Mouse (Mus musculus) naive thymus-derived CD4-positive, alpha-beta T cell, adult 2 months (primary cell): Measurements from ENCODE around the gene Ulk3.

ENCODE experiments used
- DNase-seq: peaks from one replicate; pipeline ENCODE4 v3.0.0-alpha.2; 2011; ENCODE audit warnings: low read depth

Ulk3 gene

DNA sequence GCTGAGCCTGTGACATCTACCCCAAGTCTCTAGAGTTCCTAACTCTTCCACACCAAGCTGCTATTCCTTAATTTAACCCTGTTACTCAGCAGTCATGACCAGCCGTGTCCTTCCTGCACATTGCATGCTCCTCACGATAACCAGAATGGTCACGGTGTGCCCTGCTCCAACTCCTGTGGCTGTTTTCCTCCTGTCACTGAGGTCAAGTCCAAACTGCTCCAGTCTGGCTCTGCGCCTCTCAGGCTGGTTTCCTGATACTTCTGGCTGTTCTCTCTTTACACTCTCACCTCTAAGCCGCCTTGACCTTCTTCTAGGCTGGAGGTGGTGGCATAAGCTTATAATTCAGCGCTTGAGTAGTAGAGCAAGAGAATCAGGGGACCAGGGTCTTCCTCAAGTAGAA is 20.8 kb upstream of the Ulk3 start:
- DNase-seq = no peak

DNA sequence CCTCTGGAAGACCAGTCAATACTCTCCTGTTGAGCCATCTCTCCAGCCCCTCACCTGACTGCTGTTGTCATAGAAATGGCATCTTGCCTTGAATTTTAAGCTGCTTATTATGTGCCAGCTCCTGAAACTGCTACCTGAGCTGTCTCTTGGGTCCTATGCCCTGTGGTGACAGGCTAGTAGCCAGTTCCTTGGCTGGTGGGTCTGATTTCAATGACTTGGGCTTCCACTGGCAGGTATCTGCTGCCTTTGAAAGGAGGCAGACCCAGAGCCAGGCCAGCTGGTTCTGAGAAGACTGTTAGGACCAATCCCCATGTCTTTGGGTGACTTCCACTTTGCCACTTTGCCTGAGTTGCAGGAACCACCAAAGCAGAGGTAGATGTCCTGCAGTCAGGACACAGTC is 14.9 kb upstream of the Ulk3 start:
- DNase-seq = no peak

DNA sequence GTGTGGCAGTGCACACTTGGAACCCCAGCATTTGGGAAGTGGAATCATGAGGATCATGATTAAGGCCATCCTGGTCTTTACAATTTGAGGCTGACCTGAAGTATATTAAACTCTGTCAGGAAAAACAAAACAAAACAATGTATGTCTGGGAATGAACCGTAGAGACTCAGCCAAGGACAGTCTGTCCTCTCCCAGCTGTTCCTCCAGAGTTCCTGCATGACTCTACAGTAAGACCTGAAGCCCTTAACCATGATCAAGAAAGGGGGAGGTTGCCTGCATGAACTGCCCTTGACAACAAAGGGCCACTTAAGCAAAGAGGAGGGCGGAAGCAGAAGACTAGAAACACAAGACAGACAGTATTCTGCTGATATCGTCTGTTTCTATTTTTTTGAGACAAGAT is 13.7 kb upstream of the Ulk3 start:
- no peak for DNase-seq

DNA sequence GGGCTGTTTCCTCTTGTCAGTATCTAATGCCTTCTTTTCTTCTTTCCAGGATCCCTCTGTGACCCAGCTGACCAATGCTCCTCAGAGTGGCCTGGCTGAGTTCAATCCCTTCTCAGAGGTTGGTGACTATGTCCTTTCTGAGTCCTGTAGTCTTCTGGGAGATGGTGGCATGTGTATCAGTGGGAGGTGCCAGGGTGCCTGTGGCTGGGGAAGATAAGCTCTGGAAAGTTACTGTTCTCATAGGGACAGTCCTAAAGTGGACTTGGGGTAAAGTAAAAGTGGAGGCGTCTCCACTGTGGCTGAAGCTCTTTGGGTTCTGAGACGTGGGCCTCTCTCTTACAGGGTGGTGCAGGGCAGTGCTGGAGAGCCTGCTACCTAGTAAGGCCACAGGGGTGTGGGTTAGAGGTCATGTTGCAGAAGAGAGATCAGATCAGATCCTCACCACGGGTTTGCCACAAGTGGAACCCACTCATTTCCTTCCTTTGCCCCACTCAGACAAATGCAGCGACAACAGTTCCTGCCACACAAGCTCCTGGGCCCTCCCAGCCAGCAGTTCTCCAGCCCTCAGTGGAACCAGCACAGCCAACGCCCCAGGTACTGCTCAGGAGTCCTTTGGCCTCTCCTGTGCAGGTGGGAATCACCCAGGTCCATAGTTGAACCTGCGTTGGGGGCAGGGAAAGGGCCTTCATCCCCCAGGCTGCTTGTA is 12.0 kb upstream of the Ulk3 start:
- DNase-seq = no peak

DNA sequence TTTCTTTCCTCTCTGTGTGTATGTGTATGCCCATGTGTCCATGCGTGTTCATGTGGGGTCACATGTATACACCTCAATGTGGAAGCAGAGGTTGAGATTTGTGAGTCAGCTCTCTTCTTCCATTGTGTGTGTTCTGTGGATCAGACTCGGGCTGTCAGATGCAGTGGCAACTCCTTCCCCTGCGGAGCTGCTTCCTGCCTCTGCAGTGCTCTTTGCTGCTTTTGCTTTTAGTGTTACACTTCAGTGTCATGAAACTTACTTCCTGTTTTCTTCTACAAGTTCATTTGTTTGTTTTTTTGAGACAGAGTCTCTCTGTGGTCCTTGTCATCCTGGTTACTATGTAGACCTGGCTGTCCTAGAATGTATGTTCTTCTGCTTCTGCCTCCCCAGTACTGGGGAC is 4.3 kb upstream of the Ulk3 start:
- no peak for DNase-seq

DNA sequence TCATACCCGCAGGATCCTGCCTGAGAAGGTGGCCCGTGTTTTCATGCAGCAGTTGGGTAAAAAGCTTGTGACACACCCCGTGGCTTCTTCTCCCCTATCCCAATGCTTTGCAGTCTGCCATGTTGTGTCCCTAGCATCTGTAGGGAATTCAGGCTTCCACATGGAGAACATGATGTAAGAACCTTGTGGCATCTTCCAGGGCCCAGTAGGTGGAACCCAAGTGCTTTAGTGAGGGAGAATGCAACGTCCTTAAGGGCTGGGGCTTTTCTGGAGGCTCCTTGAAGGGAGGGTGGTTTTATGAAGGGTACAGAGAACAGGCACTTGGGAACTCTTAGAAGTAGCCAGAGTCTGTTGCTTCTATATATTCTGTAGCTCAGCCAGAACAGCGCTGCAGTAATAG is 1.5 kb downstream of the Ulk3 start:
- DNase-seq = no peak

DNA sequence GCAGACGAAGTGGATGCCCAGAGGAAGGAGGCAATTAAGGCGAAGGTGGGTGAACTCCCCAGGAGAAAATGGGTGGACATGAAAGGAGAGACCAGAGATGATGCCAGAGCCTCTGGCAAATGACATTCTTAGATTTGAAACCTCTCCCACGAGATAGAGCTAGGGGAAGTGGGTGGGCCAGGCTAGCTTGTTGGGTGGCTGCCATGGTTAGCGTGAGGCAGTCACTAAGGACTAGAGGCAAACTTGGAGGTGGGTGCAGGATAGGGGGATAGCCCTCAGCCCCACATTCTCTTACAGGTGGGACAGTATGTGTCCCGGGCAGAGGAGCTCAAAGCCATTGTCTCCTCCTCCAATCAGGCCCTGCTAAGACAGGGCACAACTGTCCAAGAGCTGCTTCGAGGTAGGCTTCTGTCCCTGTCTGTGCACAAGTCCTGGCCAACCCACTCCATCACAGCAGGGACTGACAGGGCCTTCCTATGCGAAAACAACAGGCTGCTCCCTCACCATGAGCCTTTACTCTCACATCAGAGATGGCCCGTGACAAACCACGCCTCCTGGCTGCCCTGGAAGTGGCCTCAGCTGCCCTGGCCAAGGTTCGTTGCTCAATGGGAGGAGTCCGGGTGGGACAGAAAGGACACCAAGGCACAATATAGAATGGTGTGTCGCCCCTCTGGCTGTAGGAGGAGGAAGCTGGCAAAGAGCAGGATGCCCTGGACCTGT is 4.4 kb downstream of the Ulk3 start:
- no peak for DNase-seq

DNA sequence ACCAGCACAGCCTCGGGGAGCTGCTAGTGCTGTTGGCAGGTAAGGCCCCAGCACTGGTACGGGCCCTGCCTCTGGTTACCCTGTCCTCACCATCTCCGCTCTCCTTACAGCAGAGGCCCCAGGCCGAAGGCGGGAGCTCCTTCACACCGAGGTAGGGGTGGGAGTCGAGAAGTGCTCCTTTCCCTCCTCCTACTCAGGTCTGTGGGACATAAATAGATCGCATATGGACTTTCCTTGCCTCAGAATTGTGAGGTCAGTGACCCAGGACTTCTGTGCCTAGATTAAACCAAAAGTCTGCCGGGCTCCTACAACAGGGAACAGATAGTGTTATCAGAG is 4.9 kb downstream of the Ulk3 start:
- no peak for DNase-seq

DNA sequence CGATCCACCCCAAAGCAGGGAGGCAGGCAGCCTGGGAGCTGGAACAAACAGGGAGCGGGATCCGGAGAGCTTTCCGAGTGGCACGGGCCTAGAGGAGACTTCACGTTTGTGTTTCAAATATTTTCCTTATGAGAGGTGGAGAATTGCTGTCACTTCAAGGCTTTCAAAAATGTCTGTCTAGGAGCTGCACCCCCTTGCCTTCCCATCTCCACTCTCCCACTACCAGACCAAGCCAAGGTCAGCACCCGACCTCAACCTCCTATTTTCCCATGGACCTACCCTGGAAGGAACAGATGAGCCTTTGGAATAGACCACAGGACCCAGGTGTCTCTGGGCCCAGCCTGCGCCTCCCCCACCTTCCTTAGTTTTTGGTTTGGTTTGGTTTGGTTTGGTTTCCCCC is 8.0 kb downstream of the Ulk3 start:
- DNase-seq = no peak

DNA sequence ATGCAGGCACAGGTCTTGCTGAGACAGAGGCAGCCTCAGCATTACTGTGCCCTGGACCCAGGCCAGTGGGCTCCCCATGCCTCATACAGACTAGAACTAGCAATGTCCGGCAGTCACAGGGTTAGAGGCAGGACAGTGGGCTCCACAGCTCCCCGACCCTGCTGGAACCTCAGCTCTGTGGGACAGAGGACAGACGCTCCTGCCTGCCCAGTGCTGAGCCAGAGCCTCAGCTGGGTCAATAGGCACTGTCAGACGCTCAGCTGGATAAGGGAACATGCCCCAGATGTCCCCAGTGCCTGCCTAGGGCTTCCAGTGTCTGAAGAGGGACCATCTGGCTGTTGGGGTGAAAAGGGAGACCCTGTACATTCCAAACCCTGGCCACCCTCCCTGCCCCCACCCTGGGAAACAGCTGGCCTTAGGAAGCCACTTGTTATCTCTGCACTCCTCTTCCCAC is 8.7 kb downstream of the Ulk3 start:
- no peak for DNase-seq

DNA sequence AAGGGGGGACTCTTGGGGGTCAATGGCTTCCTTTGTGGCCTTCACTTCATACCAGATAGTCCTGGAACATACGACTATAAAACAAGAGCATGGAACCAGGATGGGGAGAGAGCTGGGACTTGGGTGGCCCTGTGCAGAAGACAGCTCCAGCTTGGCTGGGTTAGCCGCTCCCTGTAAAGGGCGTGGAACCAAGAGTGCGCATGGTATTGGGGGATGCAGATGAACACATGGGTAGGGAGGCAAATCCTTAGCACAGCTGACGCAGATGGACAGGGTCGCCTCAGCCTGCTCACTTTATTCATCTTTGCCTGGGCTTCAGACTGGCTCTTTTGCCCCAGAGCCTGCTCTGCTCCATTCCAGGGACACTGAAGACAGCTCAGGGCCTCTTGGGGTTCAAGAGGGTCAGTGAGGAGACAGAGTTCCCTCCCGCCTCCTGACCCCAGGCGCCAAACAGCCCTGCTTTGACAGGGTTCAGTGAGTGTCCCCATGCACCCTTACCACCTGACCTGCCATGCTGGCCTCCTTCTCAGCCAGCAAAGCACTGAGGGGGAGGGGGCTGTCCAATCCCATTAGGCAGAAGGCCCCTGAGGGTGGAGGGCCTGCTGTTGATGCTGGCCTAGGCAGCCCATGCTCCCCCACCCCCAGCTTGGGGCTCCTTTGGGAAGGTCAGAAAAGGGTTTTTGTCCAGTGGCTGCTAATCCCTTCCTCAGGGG is 9.8 kb downstream of the Ulk3 start:
- no peak for DNase-seq

DNA sequence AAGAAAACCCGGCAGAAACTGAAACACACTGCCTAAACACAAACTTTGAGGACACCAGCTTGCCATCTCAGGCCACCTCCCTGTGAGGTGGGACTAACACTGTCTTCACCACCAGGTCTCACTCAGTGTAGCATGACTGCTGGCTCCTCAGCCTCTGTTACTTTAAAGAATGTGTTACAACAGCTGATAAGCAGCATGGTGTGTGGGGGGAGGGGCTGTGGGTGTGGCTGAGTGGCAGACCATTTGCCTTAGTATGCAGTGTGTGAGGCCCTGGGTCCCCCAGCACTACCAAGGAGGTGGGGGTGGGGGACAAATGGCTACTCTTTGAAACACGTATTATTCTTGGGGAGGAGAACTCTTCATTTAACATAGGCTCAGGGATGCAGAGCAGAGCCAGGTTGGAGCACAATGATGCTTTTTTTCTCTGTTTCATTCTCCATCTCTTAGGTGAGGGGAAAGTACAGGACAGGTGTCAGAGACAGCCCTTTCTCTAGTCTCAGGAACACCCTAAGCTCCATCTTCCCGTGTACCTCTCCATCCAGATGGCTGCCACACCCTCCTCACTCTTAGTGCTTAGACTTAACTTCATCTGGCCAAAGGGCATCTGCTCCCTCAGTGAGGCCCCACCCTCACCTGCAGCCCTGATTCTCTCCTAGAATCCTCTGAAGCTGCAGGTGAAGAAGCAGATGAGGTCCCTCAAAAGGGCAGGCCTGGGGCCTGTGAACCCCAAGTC is 11.5 kb downstream of the Ulk3 start:
- DNase-seq = no peak

DNA sequence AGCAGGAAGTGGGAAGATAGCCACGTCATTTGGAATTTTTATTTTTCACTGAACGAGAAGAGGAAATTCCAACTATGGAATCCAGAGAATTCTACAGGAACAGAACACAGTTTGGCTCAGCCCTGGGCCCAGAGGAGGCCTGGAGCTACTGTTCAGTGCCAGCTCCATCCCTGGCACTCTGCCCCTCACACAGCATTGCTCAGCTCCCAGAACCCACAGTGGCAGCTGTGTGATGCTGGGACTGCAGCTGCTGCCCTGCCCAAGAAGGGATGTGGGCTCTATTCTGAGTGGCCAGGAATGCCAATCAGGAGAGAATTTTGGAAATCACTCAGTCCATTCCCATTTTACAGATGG is 12.1 kb downstream of the Ulk3 start:
- DNase-seq = no peak

DNA sequence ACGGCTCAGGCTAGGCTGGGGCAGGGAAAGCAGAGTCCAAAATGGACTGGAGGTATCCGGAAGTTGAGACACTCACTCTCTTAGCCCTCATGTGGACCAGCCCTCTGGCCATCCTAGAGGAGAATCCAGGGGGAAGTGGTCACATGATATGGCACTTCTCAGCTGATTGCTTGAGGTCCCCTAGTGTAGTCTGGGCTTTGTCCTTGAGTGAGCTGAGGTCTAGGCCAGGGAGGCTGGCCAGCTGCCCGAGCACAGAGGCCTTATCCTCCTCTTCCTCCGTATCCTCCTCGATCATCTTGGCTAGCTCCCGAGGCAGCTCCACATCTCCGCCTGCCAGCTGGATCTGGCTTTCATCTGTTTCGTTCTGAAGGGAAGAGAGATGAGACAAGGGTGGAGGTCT is 12.8 kb downstream of the Ulk3 start:
- DNase-seq = no peak

DNA sequence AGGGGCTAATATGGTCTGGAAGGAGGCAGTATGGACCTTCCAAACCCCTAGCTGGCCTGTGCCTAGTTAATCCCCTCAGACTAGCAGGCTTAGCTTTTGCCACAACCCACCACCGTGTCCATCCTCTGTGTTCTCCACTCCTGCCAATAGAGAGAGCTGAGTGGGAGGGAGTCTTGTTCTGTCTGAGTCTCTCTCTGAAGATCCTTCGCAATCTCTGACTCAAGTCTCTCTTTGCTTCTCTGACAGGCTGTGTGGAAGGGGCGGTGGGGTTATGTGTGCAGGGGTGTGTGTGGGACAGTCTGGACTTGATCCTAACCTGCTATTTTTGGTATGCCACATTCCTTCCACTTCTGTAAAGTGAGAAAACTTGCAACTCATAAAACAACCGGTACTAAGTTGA is 15.6 kb downstream of the Ulk3 start:
- DNase-seq = no peak

DNA sequence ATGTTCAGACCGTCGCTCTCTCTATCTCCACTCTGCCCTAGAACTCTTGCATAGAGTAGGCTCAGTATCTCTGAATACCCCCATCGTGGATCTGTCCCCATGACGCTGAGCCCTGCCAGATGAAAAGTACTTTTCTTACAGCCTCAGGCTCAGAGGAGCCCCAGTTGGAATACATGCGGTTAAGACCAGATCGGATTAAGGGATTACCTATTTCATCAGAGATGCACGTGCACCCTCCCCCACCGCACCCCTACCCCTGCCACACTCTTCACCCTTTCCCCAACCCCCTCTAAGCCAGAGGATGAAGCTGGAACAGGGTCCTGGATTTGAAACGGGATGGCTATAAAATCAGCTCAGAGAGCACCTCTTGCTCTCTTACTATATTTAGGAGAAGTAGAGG is 16.3 kb downstream of the Ulk3 start:
- no peak for DNase-seq

DNA sequence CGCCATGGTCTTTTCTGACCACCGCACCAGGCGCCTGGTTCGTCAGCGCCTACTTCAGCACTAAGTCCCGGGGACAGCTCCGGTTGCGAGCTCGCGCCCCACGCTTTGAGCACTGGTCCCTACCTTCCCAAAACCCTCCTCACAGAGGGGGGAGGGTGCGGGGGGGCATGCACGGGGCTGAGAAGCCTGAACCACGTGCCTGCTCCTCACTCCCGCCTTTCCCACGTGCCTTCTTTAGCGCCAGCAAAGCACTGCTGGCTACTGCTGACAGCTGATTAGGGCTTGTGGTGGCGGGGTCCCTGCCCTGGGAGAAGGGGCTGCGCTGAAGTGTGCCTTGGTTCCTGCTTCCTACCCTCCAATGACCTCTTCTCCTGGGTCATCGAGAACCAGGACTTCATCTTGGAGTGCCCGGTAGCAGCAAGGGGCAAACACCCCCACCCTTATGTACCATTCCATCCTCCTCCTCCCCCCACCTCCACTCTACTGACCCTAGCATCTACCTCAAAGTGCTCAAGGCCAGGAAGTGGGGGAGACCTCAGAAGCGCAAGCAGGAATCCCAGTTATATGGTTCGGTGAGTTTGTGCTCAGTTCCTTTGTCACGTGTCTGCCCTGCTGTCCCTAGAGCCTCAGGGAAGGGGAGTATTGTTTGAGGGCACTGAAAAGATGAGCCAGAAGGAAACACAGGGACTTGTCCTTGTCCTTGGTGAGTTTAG is 17.0 kb downstream of the Ulk3 start, which contains the start of gene Cplx3:
TSS of gene Cplx3 (minus strand) at position 143 of the 713 bp plus-strand sequence.
- peak; percentile 43 for DNase-seq

DNA sequence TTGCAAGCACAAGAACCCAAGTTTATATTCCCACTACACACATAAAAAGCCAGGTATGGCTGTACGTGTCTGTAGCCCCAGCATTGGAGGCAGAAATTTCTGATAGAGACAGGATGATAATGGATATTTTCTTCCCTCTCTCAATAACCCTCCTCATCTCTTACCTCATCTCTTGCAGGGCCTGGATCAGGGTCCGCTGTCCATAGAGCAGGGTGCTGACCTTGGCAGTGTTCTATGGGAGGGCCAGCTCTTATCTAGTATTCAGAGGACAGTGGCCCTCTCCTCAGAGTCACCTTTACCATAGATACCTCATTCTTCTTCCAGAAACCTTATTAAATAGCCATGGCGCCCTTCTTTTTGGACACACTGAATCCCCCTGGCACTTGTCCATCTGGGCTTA is 20.6 kb downstream of the Ulk3 start:
- DNase-seq = no peak

DNA sequence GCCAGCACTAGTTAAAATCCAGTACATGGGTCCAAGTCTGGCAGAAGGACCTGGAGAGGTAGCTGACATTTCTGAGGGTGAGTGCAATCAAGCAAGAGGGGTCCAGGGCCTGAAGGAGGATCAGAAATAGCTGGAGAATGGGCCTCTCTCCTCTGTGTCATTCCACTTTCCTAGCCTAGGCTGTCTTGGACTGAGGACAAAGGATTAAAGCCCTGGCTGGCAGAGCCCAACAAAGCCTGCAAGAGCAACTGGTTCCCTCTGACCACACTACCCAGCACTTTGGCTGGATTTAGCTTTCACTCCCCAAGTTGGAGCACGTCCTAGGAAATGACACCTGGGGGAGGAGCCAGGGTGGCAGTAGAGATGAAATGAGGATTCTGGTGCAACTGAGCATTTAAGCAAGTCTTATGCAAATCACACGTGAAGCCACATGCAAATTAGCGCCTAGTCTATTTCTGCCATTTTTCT is 21.1 kb downstream of the Ulk3 start:
- DNase-seq = no peak

DNA sequence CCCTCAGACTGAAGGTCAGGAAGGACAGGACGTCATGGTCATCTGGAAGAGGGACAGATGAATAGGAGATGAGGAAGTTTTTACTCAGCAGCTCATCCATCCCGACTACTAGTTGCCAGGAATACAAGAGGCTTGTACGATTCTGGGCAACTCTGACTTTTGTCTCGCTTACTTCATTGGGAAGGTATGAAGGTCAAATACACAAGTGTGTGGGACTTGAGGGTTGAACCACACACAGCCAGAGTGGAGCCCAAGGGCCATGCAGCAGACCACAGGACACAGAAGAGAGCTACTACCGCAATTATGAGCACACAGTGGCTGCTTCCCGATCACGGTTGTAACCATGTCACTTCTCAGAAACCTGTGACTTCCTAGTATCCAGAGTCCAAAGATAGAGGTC is 23.3 kb downstream of the Ulk3 start:
- DNase-seq = no peak

DNA sequence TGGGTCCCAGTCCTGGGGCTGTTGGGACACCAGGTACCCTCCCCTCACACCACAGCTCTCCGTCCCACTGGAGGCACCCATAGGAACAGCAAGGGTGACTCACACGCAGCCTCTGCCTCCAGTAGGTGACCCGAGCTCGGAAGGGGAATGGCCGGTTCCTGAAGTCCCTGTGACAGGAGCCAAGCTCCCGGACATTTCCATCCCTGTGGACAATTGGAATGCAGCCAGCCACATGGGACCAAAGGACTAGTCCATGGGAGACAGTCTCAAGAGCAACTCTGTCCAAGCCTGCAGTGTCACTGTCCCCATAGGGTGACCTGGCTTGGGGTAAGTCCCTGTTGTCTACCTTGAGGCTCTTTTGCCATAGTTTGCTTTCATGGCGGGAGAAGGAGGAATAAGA is 24.7 kb downstream of the Ulk3 start:
- no peak for DNase-seq

DNA sequence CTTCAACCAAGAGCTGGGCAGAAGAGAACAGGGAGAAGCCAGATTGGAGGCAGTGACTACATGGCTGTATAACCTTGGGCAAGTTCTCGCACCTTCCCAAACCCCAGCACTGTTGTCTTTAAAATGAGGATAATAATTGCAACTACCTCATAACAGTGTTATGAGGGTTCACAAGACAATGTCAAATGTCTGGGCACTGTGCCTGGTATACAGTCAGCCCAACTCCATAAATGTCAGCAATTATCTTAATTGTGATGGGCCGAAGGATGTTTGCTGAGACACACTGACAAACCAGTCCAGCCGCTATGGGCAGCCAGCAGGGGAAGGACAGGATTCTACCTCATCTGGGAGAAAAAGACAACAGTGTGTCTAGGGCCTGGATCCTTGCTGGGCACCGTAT is 25.5 kb downstream of the Ulk3 start:
- DNase-seq = no peak
